In genomic region chr10:81400371-81401204, GRCm38 (mm10) we compare ENCODE assay signal across 8 mouse cellular contexts. TPM values are rescaled to one million over a fixed set of nuclear protein-coding genes. Genes with fewer than 3 reads are reported as not detected.
A peak's percentile ranks its signal among the peaks of the same experiment; 100 is the strongest.
DNase-seq lines count a peak whose midpoint lies in the region; ATAC-seq and TF ChIP-seq lines count a peak whose summit lies in the region.

No protein-coding gene starts in this region.

- no peaks in the 10 kb centered on the region for H3K27me3 ChIP-seq in kidney, embryonic 15.5 days
- H3K27me3 ChIP-seq in kidney, adult 2 months (replicated peaks; ENCODE audit: control insufficient read depth, insufficient read depth, low read length) = no peaks in the 10 kb centered on the region
- no peaks in the 10 kb centered on the region for H3K27me3 ChIP-seq in cerebellum, adult 2 months (ENCODE audit: control insufficient read depth, insufficient read depth, low read length)
- H3K27me3 ChIP-seq in hindbrain, embryonic 11.5 days (ENCODE audit: control insufficient read depth, insufficient read depth, low read length) = peaks cover 8% of the 10 kb centered on the region
- no peaks in the 10 kb centered on the region for H3K27me3 ChIP-seq in midbrain, embryonic 14.5 days (ENCODE audit: control insufficient read depth, insufficient read depth, low read length)

- H3K4me3 ChIP-seq in kidney, embryonic 15.5 days (replicated peaks) = no peak overlapping the region
- H3K4me3 ChIP-seq in kidney, adult 2 months (ENCODE audit: insufficient read depth, low read depth, low read length) = no peak overlapping the region
- H3K4me3 ChIP-seq in cerebellum, adult 2 months (replicated peaks; ENCODE audit: insufficient read depth, low read depth, low read length) = no peak overlapping the region
- H3K4me3 ChIP-seq in hindbrain, embryonic 11.5 days (ENCODE audit: low read depth, low read length) = peak overlapping the region; percentile 13; the same call in 1 of the 2 replicates
- H3K4me3 ChIP-seq in midbrain, embryonic 14.5 days (replicated peaks; ENCODE audit: low read depth, low read length) = no peak overlapping the region

- no peak for TF ChIP-seq POLR2A in kidney, adult 2 months (IDR thresholded peaks at IDR 0.05; ENCODE audit: low read depth, low read length)
- no peak for TF ChIP-seq POLR2A in cerebellum, adult 2 months (IDR thresholded peaks at IDR 0.05; ENCODE audit: borderline replicate concordance, insufficient read depth, low read length)

- H3K36me3 ChIP-seq in kidney, embryonic 15.5 days = peaks cover 54% of the 10 kb centered on the region
- H3K36me3 ChIP-seq in kidney, adult 2 months (ENCODE audit: control insufficient read depth, insufficient read depth, low read length) = peaks cover 12% of the 10 kb centered on the region
- H3K36me3 ChIP-seq in hindbrain, embryonic 11.5 days (ENCODE audit: control insufficient read depth, insufficient read depth, low read length) = no peaks in the 10 kb centered on the region
- H3K36me3 ChIP-seq in midbrain, embryonic 14.5 days (ENCODE audit: control insufficient read depth, insufficient read depth, low read length) = peaks cover 27% of the 10 kb centered on the region

- H3K9ac ChIP-seq in kidney, embryonic 15.5 days = no peak overlapping the region
- H3K9ac ChIP-seq in hindbrain, embryonic 11.5 days (ENCODE audit: low read depth, low read length) = 0 out of 2 replicates have a peak overlapping the region, but pooled peaks have one; percentile 25
- H3K9ac ChIP-seq in midbrain, embryonic 14.5 days (replicated peaks; ENCODE audit: low read length) = peak overlapping the region; percentile 16; the same call in 1 of the 2 replicates

- no peak overlapping the region for H3K4me2 ChIP-seq in kidney, embryonic 15.5 days
- peak overlapping the region; percentile 8; the same call in 1 of the 2 replicates for H3K4me2 ChIP-seq in hindbrain, embryonic 11.5 days (replicated peaks; ENCODE audit: low read depth, low read length)
- H3K4me2 ChIP-seq in midbrain, embryonic 14.5 days (ENCODE audit: low read length) = peak overlapping the region; percentile 27

- peaks cover 70% of the 10 kb centered on the region for H3K4me1 ChIP-seq in kidney, embryonic 15.5 days
- H3K4me1 ChIP-seq in kidney, adult 2 months (ENCODE audit: control insufficient read depth, insufficient read depth, low read length) = peaks cover 18% of the 10 kb centered on the region
- H3K4me1 ChIP-seq in cerebellum, adult 2 months (ENCODE audit: control insufficient read depth, insufficient read depth, low read length) = peaks cover 65% of the 10 kb centered on the region
- H3K4me1 ChIP-seq in hindbrain, embryonic 11.5 days (replicated peaks; ENCODE audit: control insufficient read depth, insufficient read depth, low read length) = peaks cover 26% of the 10 kb centered on the region
- peaks cover 27% of the 10 kb centered on the region for H3K4me1 ChIP-seq in midbrain, embryonic 14.5 days (ENCODE audit: control insufficient read depth, insufficient read depth, low read length)

- no peak for ATAC-seq in kidney, embryonic 15.5 days (replicated peaks; ENCODE audit: low FRiP score)
- no peak for ATAC-seq in hindbrain, embryonic 11.5 days (ENCODE audit: low FRiP score)
- ATAC-seq in midbrain, embryonic 14.5 days (ENCODE audit: low FRiP score, low TSS enrichment) = no peak
- ATAC-seq in erythroblast, adult 5-6 weeks (replicated peaks; ENCODE audit: low FRiP score, poor library complexity, severe bottlenecking) = no peak

- 64% methylated on average over 22 of the region's 22 CpGs for WGBS in kidney, embryonic 15.5 days
- WGBS in kidney, adult 2 months = 78% methylated on average over 22 of the region's 22 CpGs
- 10% methylated on average over 22 of the region's 22 CpGs for WGBS in cerebellum, adult 2 months
- 37% methylated on average over 22 of the region's 22 CpGs for WGBS in hindbrain, embryonic 11.5 days
- WGBS in midbrain, embryonic 14.5 days = 55% methylated on average over 22 of the region's 22 CpGs

- peak overlapping the region; percentile 96; the same call in 1 of the 2 replicates for H3K27ac ChIP-seq in kidney, embryonic 15.5 days
- H3K27ac ChIP-seq in kidney, adult 2 months (ENCODE audit: insufficient read depth, low read depth, low read length) = no peak overlapping the region
- peak overlapping the region; percentile 86 for H3K27ac ChIP-seq in cerebellum, adult 2 months (ENCODE audit: insufficient read depth, low read length)
- H3K27ac ChIP-seq in hindbrain, embryonic 11.5 days (ENCODE audit: low read depth, low read length) = peak overlapping the region; percentile 96
- H3K27ac ChIP-seq in midbrain, embryonic 14.5 days (replicated peaks; ENCODE audit: low read depth, low read length) = peak overlapping the region; percentile 49

- DNase-seq in kidney, adult 2 months = no peak
- peak; percentile 93 to 94 for DNase-seq in cerebellum, adult 2 months
- no peak for DNase-seq in hindbrain, embryonic 11.5 days (ENCODE audit: low spot score)
- no peak for DNase-seq in midbrain, embryonic 14.5 days
- no peak for DNase-seq in right cerebral cortex, adult 18-20 months
- no peak for DNase-seq in thymus, postnatal 0 days (ENCODE audit: low spot score)

- no peak for TF ChIP-seq CTCF in kidney, adult 2 months (conservative IDR thresholded peaks at IDR 0.05; ENCODE audit: insufficient read depth, insufficient read length, low read depth, low read length)
- no peak for TF ChIP-seq CTCF in cerebellum, adult 2 months (IDR thresholded peaks at IDR 0.05; ENCODE audit: borderline replicate concordance, insufficient read depth, low read depth, low read length)

- no peaks in the 10 kb centered on the region for H3K9me3 ChIP-seq in kidney, embryonic 15.5 days (replicated peaks)
- no peaks in the 10 kb centered on the region for H3K9me3 ChIP-seq in hindbrain, embryonic 11.5 days (ENCODE audit: control insufficient read depth, low read length)
- no peaks in the 10 kb centered on the region for H3K9me3 ChIP-seq in midbrain, embryonic 14.5 days (ENCODE audit: control insufficient read depth, low read length)

RNA-seq across cellular contexts. Expression of gene Smim24, which starts 7.7 kb away (rescaled TPM):
- polyA plus RNA-seq in kidney, embryonic 15.5 days (2015; fragmentation: Nextera tagmentation; extraction: Ambion mirVana) = 26.0 and 29.4 TPM in 2 replicates
- 693 and 694 TPM in 2 replicates for polyA plus RNA-seq in kidney, adult 2 months (2012; rRNA removed)
- 1.2 and 1.7 TPM in 2 replicates for polyA plus RNA-seq in cerebellum, adult 2 months (2012; rRNA removed)
- polyA plus RNA-seq in hindbrain, embryonic 11.5 days (2014; fragmentation: Nextera tagmentation; extraction: Ambion mirVana) = 2.7 and 4.1 TPM in 2 replicates
- polyA plus RNA-seq in midbrain, embryonic 14.5 days (2014; fragmentation: Nextera tagmentation; extraction: Ambion mirVana) = 1.0 and 1.2 TPM in 2 replicates
- total RNA-seq in erythroblast, adult 5-6 weeks (2015; ENCODE audit: low replicate concordance) = 5.4 TPM in 1 of 2 replicates, not detected in the other
- 1.8 and 3.8 TPM in 2 replicates for total RNA-seq in erythroblast, adult 5-6 weeks (2017; ENCODE audit: low replicate concordance)
- polyA plus RNA-seq in thymus, postnatal 0 days (2015; fragmentation: Nextera tagmentation; extraction: Ambion mirVana) = 12.5 and 14.0 TPM in 2 replicates

RNA-seq across cellular contexts. Expression of gene Gm48552, which starts 11.8 kb away (rescaled TPM):
- 1.6 and 2.1 TPM in 2 replicates for polyA plus RNA-seq in kidney, embryonic 15.5 days (2015; fragmentation: Nextera tagmentation; extraction: Ambion mirVana)
- polyA plus RNA-seq in kidney, adult 2 months (2012; rRNA removed) = 1.0 and 2.8 TPM in 2 replicates
- 10.7 and 13.8 TPM in 2 replicates for polyA plus RNA-seq in cerebellum, adult 2 months (2012; rRNA removed)
- 0.49 and 1.0 TPM in 2 replicates for polyA plus RNA-seq in hindbrain, embryonic 11.5 days (2014; fragmentation: Nextera tagmentation; extraction: Ambion mirVana)
- polyA plus RNA-seq in midbrain, embryonic 14.5 days (2014; fragmentation: Nextera tagmentation; extraction: Ambion mirVana) = 1.3 and 2.9 TPM in 2 replicates
- not detected in 2 replicates for total RNA-seq in erythroblast, adult 5-6 weeks (2015; ENCODE audit: low replicate concordance)
- 5.6 TPM in 1 of 2 replicates, not detected in the other for total RNA-seq in erythroblast, adult 5-6 weeks (2017; ENCODE audit: low replicate concordance)
- polyA plus RNA-seq in thymus, postnatal 0 days (2015; fragmentation: Nextera tagmentation; extraction: Ambion mirVana) = 0.72 and 1.5 TPM in 2 replicates

RNA-seq across cellular contexts. Expression of gene Gm48551, which starts 16.3 kb away (rescaled TPM):
- 2.5 and 4.1 TPM in 2 replicates for polyA plus RNA-seq in kidney, embryonic 15.5 days (2015; fragmentation: Nextera tagmentation; extraction: Ambion mirVana)
- polyA plus RNA-seq in kidney, adult 2 months (2012; rRNA removed) = 2.1 and 2.3 TPM in 2 replicates
- polyA plus RNA-seq in cerebellum, adult 2 months (2012; rRNA removed) = 10.2 and 10.8 TPM in 2 replicates
- 2.2 and 3.2 TPM in 2 replicates for polyA plus RNA-seq in hindbrain, embryonic 11.5 days (2014; fragmentation: Nextera tagmentation; extraction: Ambion mirVana)
- 4.5 and 8.2 TPM in 2 replicates for polyA plus RNA-seq in midbrain, embryonic 14.5 days (2014; fragmentation: Nextera tagmentation; extraction: Ambion mirVana)
- total RNA-seq in erythroblast, adult 5-6 weeks (2015; ENCODE audit: low replicate concordance) = 2.5 and 3.7 TPM in 2 replicates
- 1.3 TPM in 1 of 2 replicates, not detected in the other for total RNA-seq in erythroblast, adult 5-6 weeks (2017; ENCODE audit: low replicate concordance)
- 2.3 TPM in 2 replicates for polyA plus RNA-seq in thymus, postnatal 0 days (2015; fragmentation: Nextera tagmentation; extraction: Ambion mirVana)

RNA-seq across cellular contexts. Expression of gene Dohh, which starts 16.4 kb away (rescaled TPM):
- 79.7 and 82.2 TPM in 2 replicates for polyA plus RNA-seq in kidney, embryonic 15.5 days (2015; fragmentation: Nextera tagmentation; extraction: Ambion mirVana)
- 60.6 and 79.8 TPM in 2 replicates for polyA plus RNA-seq in kidney, adult 2 months (2012; rRNA removed)
- polyA plus RNA-seq in cerebellum, adult 2 months (2012; rRNA removed) = 87.7 and 93.1 TPM in 2 replicates
- polyA plus RNA-seq in hindbrain, embryonic 11.5 days (2014; fragmentation: Nextera tagmentation; extraction: Ambion mirVana) = 44.8 and 52.6 TPM in 2 replicates
- polyA plus RNA-seq in midbrain, embryonic 14.5 days (2014; fragmentation: Nextera tagmentation; extraction: Ambion mirVana) = 59.5 and 79.6 TPM in 2 replicates
- 10.4 and 11.7 TPM in 2 replicates for total RNA-seq in erythroblast, adult 5-6 weeks (2015; ENCODE audit: low replicate concordance)
- total RNA-seq in erythroblast, adult 5-6 weeks (2017; ENCODE audit: low replicate concordance) = 32.5 and 33.7 TPM in 2 replicates
- 71.3 and 78.7 TPM in 2 replicates for polyA plus RNA-seq in thymus, postnatal 0 days (2015; fragmentation: Nextera tagmentation; extraction: Ambion mirVana)

RNA-seq across cellular contexts. Expression of gene Fzr1, which starts 22.3 kb away (rescaled TPM):
- polyA plus RNA-seq in kidney, embryonic 15.5 days (2015; fragmentation: Nextera tagmentation; extraction: Ambion mirVana) = 105 and 114 TPM in 2 replicates
- polyA plus RNA-seq in kidney, adult 2 months (2012; rRNA removed) = 41.1 and 49.8 TPM in 2 replicates
- 75.8 and 81.5 TPM in 2 replicates for polyA plus RNA-seq in cerebellum, adult 2 months (2012; rRNA removed)
- polyA plus RNA-seq in hindbrain, embryonic 11.5 days (2014; fragmentation: Nextera tagmentation; extraction: Ambion mirVana) = 83.0 and 92.1 TPM in 2 replicates
- polyA plus RNA-seq in midbrain, embryonic 14.5 days (2014; fragmentation: Nextera tagmentation; extraction: Ambion mirVana) = 122 and 146 TPM in 2 replicates
- total RNA-seq in erythroblast, adult 5-6 weeks (2015; ENCODE audit: low replicate concordance) = 286 and 325 TPM in 2 replicates
- total RNA-seq in erythroblast, adult 5-6 weeks (2017; ENCODE audit: low replicate concordance) = 463 and 486 TPM in 2 replicates
- polyA plus RNA-seq in thymus, postnatal 0 days (2015; fragmentation: Nextera tagmentation; extraction: Ambion mirVana) = 87.1 and 96.9 TPM in 2 replicates

Comparison
In these comparisons a context has a peak if more than half of its experiments do, and no peak if none do; other contexts are left out.
1. RNA of gene Smim24, which starts 7.7 kb away (polyA plus RNA-seq): 693 to 694 TPM in kidney, adult 2 months; 26.0 to 29.4 TPM in kidney, embryonic 15.5 days, 12.5 to 14.0 TPM in thymus, postnatal 0 days, 2.7 to 4.1 TPM in hindbrain, embryonic 11.5 days, 1.0 to 1.2 TPM in midbrain, embryonic 14.5 days and 1.2 to 1.7 TPM in cerebellum, adult 2 months; every median in the first group is over 10 times any median in the second.
2. DNase-seq: peak in cerebellum, adult 2 months (2 of 2); none in kidney, adult 2 months (single experiment), hindbrain, embryonic 11.5 days (single experiment), midbrain, embryonic 14.5 days (single experiment), right cerebral cortex, adult 18-20 months (single experiment) and thymus, postnatal 0 days (single experiment).